Mouse (Mus musculus) left cerebral cortex, adult 8-10 months (tissue): ENCODE measurements around the gene Mcoln2. TPM values are rescaled to one million over a fixed set of nuclear protein-coding genes. Genes with fewer than 3 reads are reported as not detected.
"Not testable (repeated sequence)": the region's sequence is repeated elsewhere in the genome, so short reads cannot be mapped to it uniquely, and the experiment has no call there.

Source experiments
- DNase-seq, 2 experiments: peaks; one replicate each; pipeline ENCODE4 v3.0.0; 2022; ENCODE audit warnings: low spot score in 2 of 2
- total RNA-seq, 4 experiments: library from RNA; stranded (reverse); gene quantifications; 2 replicates each; pipeline ENCODE4 v1.2.4; 2022

The Mcoln2 gene
- total RNA-seq, 4 experiments from 2014 or later: not detected

DNA sequence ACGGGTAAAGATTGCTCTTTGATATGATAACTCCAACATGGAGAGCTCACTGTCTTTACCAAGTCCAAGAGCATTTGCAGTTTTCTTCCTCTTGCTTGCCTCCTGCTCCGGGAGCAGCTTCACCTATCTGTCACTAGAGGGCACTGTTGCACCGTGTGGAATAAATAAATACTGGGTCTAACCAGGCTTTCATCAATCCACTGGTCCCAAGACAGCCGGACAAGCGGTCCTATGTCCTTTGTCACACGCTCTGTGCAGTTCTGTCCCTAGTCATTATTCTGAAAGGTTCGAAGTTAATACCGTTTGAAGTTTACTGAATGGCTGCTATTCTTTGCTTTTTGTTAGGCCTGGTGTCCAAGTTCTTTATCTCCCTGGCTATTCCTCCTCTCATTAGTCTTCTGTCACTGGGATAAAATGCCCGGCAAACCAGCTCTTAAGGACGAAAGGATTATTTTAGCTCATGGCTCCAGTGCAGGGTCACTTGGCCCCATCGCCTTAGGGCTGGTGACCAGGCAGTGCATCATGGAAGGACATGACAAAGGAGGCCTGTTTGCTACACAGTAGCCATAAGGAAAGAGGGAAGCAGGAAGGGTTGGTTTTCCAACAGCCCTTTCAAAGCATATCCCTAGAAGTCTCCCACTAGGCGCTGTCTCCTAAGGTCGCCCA, 35.5 kb downstream of the Mcoln2 start:
- peak; percentile 12 to 43 for DNase-seq

DNA sequence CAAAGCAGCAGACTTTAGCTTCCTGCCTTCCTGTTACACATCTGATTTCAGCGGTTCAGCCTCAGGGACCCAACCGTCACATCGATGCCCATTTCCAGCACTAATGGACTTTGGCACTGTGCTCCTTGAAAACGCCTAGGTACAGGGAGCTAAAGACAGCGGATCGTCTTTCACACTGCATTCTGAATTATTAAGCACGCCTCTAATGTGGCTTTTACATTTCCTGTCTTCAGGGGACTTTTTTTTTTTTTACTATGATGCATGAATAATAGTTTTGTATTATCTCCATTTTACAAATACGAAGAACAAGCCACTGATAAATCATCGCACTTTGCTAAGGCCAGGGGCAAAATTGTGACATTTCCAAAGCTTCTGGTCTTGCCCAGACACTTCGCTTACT, 36.4 kb downstream of the Mcoln2 start:
- no peak for DNase-seq

DNA sequence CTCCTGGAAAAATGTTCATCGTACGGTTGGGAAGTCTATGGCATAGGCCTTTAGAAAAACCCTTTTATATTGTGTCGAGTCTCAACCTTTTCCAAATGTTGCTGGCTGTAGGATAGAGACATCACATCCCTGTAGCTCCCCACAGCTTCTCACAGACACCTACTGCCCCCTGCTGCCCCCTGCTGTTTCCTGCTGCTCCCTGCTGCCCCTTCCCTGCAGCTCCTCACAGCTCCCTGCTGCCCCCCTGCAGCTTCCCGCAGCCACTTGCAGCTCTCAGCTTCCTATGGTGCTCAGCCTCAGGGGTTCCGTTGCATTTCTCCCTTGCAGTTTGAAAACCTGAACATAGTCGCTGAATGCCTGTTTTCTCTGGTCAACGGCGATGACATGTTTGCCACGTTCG, 40.3 kb downstream of the Mcoln2 start:
- DNase-seq: no peak

DNA sequence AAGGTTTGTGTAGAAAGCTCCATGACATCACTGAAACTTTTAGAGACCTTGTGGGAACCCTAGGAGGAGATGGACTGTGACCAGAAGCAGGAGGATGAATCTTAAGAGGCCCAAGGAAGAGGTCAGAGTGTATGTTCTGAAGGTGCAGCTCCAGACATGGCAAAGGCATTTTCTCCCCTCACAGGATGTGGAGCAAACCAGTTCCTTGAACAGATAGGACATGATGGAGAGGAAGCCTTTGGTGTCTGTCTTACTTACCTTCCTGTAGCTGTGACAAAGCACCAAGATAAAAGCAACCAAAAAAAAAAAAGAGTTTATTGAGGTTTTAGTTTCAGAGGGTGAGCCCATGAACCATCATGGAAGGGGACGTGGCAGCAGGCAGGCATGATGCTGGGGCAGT, 42.9 kb downstream of the Mcoln2 start:
- no peak for DNase-seq

DNA sequence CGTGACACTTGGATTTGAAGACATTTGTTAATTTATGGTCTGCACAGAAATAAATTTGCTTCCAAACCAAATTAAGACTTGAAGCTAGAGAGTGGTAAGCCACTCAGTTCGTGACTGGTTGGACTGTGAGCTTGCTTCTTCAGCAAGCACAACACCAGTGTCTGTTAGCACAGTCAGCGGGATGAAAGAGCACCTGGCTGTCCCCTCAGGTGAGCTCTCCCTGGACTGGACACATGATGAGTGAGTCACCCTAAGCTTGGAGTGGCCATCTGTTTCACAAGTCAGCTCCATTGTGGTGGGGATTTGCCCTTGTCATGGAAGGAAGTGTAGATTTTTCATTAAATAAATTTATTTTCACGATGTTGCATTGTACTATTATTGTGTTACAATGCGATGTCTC, 45.5 kb downstream of the Mcoln2 start:
- no peak for DNase-seq

DNA sequence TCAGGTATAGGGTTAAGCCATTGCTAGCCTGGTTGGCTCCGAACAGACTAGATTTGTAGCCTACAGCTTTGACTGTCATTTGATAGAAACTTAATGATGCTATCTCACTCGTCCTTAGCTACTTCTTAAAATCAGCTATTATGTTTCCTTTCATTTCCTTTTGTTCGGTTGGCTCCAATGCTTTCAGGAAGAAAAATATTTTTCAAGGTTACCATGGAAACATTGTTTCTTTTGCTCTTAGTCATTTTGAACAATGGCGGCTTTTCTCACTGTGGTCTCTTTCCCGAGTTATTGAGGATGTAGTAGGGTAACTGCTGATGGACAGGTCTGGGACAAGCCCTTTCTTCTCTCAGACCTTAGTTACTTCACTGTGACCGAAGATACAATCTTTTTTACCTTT, 46.7 kb downstream of the Mcoln2 start:
- no peak for DNase-seq

DNA sequence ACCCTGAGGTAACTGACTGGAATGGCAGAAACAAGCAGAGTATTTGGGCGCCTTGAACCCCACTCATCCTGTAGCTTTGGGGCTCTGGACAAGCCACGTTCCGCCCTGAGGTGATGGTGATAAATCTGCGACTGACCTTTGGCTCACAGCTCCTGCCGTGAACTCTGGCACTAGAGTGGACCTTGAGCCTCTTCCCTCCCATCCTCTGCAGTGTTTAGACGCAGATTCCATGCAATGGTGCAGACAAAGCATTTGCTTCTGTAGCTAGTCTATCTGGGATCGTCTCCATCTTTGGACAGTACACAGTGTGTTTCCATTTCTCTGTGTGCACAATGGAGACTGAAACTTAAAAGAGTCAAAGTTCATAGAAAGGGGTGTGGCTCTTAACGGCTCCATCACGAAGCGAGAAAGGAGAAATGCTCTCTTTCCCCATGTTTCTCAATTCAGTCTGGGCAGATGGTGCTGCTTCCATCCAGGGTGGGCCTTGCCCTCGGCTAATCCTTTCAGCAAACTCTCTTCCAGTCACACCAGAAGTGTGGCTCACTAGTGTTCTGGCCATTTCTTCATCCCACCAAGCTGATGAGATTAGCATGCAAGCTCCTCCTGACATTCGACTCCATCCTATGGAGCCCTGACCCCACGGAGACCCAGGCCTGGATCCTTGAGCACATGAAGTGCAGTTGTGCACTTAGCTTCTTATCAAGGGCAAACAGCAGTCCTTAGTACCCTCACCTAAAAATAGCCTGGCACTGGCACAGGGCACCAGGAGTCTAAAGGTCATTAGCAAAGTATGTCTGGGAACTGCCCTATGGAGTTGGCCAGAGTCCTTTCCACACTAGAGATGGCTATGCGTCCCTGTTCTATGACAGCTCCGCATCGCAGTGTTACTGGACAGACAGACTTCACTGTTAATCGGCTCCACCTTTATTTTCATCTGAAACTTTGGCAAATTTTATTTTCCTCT, 47.4 kb downstream of the Mcoln2 start:
- DNase-seq: no peak

DNA sequence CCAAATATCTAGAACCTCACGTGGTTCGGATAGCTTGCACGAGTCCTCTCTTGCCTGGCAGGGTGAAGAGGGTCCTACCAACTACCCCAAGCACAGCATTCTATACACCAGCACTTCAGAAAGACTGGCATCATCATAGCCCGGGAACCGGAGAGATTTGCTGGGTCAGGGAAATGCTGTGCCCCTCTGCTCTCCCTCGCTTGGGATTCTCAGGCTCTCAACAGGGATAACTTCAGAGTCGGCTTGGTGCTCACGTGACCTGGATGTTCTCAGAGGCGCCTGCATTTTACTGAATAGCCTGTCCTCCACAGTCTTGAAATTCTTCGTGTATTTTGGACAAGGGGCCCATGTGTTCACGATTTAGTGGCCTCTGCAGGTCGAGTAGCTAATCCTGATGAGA, 48.2 kb downstream of the Mcoln2 start:
- no peak for DNase-seq

DNA sequence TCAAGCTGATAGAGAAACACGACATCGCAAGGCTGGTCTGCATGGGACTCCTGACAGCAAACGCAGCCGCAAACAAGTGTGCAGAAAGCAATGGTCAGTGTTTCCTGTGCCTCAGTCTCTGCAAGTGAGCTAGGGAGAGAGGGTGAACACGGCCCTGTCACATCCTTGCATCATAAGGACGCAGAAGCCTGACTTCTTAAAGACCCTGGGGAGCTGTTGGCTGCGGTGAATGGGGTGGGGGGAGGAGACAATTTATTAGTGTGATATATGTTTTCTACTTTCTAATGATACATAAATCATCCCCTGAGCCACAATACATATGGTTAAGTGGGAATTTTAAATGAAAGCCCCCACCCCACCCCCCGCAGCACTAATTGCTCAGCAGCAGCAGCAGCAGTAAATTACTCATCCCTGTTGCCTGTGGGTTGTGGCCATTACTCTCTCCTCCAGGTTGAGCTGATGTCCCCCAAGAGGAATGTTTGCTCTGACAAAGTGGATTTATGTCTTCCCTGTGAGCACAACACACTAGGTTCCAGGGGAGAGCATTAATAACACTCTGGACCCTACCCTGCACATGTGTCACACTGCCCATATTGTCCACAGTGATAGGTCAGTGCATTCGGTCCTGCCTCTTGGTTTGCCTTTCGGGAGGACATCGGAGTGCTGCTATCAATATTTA, 49.3 kb downstream of the Mcoln2 start:
- DNase-seq: no peak

DNA sequence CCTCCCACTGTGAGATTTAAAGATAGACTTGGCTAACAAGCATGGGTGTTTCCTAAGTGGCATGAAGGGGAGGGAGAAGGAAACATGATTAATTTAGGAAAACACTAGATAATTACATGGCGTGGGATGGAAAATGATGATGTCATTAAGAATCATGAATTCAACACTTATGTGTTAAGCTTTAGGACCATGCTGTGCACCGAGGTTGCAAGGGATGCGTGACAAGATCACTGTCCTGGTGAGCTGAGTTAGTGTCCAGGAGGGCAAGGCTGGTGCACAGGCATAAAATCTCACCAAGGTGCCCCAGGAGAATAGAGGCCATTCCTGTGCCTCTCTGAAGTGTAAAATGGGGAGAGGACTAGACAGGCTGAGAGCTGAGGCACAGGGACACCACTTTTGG, 49.9 kb downstream of the Mcoln2 start:
- no peak for DNase-seq

DNA sequence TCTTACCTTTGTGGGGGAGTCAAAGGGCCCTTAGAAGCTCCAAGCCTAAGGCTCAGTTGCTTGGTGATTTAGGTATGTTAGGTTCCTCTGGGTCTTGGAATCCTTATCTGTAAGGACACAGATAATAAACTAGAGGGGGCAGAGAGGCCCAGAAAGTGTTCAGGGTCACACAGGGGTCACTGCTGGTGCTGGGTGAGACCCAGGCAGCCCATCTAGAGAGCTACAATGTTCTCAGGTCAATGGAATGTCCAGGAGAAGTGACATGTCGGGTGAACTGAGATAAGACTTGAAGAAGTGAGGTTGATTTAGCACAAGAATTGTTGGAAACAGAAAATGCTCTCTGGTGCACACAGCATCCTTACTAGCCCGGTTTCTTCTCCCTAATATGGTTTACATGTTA, 54.7 kb downstream of the Mcoln2 start:
- DNase-seq: no peak

DNA sequence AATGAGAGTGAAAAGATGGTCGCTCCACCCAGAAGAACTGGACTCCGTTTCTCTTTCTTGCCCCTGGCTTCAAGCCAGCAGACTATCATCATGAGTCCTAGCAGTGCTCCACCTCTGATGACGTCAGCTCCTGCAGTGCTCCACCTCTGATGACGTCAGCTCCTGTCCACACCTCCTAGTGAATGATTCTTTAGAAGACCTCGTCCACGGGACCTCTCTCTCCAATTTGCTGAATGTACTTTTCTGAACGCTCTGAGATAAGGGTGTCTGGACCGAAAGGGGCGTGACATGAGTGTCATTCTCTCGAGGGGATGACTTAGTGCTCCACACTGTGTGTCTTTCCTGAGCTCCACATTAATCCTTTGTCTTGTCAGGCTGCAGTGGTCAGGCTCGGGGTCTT, 55.7 kb downstream of the Mcoln2 start:
- DNase-seq: no peak

DNA sequence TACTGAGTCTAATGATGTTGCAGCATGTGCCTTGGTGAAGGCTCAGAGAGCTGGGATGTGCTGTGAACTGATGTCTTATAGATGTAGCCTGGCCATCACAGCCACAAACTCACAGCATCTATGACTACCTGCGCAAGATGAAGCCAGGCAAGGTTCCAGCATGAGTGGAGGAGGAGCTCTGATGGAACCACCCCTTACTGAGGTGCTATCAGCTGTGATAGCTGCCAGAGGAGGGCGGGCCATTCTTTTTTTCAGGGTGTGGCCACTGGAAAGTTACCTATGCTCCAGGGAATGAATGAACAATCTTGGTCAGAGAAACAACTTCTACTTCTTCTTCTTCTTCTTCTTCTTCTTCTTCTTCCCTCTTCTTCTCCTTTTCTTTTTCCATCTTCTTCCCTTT, 57.0 kb downstream of the Mcoln2 start:
- no peak for DNase-seq

DNA sequence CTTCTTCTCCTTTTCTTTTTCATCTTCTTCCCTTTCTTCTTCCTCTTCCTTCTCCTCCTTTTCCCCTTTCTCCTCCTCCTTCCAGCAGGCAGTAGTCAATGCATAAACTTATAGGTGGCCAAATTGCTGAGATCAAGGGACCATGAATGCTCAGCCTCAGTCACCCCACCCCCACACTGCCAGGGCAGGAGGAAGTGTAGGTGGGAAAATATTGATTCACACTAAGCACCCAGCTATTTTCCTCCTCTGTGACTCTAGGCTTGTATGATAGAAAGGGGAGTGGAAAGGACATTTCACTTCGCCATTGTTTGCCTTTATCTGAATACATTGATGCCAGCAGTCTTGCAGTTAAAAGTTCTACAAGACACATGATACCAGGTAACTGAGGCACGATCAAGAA, 57.8 kb downstream of the Mcoln2 start:
- DNase-seq: no peak

DNA sequence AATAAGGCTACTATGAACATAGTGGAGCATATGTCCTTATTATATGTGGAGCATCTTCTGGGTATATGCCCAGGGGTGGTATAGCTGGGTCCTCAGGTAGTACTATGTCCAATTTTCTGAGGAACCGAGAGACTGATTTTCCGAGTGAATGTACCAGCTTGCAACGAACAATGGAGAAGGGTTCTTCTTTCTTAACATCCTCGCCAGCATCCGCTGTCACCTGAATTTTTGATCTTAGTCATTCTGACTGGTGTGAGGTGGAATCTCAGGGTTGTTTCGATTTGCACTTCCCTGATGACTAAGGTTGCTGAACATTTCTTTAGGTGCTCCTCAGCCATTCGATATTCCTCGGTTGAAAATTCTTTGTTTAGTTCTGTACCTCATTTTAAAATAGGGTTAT, 60.1 kb downstream of the Mcoln2 start:
- not testable (repeated sequence) for DNase-seq

DNA sequence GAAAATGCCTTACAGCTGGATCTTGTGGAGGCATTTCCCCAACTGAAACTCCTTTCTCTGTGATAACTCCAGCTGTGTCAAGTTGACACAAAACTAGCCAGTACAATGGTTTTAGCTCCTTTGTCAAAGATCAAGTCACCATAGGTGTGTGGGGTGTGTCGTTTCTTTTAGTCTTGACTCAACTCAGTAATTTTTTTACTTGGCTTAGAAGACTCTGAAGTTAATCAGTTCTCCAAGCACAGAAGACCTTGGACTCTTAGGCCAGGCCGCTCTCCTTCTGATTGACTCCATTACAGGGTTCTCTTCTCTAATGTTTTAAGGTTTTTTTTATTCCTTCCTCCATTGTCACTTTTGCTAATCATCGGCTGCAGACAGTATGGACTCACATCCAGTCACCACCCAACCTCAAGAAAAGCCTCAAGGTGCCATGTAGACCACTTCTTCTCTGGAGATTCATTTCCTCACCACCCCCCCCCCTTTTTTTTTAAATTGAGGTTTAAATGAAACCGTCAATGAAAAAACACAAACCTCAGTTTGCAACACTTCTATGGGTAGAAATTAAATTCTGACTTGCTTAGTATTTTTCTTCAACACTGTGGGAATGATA, 61.6 kb downstream of the Mcoln2 start:
- no peak for DNase-seq

DNA sequence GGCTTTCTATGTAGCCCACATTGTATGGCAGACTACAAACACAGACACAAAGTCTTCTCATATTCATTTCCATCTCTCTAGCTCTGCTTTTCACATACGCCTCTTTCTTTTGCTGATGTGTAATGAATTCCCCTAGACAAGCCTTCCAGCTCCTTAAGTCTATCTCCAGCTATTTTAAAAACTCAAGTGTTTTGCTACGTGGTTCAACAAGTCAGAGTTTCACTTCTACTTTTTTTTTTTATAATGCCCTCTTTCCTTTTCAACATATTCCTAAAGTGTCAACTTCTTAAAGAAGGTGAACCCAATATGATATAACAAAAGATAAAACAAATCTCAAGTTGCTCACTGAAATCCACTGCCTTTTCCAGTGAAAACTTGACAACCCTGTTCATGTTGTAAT, 62.3 kb downstream of the Mcoln2 start:
- DNase-seq: no peak

DNA sequence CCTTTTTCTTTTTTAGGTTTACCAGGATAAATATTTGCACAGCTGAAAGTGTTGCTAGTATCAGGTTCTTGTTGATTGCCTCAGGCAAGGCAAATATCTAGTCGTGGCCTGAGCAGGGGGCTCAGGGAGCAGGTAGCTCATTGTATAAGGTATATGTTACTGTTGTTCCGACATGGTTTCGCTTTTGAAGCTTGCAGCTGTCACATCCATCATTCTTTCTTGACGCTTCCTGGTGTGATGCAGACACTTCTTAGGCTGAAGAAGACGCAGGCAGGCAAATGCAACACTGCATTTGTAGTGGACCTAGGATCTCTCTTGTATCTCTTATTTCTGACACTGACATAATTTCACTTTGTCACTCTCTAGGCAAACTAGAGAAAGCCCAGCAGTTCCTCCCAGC, 63.7 kb downstream of the Mcoln2 start:
- no peak for DNase-seq

DNA sequence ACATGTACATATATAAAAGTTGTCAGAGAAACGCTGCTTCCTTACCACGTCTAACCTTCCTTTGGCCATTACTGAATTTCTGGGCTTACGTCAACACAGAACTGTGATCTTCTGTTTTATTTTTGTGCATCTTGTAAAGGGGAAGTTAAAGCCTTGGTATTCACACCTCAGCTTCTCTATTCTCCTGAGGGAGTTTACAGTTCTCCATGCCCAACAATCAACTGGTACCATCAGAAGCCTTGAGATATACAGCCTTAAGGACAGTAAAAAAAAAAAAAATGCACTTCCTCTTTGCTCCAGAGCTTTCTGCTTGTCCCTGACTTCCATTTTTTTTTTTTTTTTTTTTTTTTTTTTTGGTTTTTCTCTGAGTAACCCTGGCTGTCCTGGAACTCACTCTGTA, 66.9 kb downstream of the Mcoln2 start:
- no peak for DNase-seq

DNA sequence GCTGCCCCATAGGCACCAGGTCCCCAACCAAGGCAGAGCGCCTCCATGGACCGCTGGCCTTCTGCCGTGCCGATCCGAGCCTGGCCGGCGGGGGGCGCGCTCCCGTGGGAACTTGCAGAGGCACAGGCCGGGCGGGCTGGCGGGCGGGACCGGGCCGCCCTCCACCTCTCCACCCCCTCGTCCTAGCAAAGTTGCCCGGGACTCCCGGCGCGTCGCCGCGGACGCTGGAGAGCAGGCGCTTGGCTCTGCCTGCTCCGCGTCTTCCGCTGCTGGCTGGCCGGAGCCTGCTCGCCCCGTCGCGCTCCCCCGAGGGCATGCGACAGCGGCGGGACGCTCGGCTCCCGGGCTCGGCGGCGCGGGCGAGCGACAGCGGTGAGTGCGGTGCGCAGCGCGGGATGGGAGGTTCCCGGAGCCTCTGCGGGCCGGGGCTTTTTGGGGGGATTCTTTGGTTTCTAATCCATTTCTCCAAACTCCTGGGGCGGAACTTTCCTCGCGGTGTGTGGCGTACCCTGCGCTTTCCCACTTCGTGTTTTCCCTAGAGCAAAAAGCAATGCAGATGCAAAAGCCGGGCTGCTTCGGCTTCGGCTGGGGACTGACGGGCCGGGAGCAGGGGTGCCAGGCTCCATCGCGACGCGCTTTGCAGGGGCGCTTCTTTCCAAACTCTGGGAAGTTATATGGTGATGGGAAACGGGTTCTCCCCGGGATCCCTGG, 71.3 kb downstream of the Mcoln2 start, which contains the start of gene Lpar3:
Lpar3 (plus strand) TSS at position 188 of the 711 bp plus-strand sequence.
- peak; percentile 4 to 7 for DNase-seq

DNA sequence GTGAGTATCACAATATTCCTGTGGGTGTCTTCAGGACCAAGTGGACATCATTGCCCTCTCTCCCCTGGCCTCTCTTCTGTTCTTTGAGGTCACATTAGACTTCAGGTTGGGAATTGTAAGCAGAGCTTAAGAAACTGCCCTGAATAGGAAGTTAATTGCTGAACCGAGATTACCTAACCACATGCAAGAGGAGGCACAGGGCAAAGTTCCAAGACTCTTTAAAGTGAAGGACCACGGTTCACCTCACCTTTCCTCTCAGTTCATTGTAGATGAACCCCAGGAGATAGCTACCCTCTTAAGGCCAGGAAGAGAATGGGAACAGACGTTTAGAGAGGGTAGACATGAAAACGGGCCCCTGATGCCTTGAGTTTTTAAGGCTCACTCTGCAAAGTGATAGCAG, 74.6 kb downstream of the Mcoln2 start:
- no peak for DNase-seq
